Mouse (Mus musculus) liver, adult (tissue): Measurements from ENCODE around the gene Ddx3y.

Experiments used
- GATA4 ChIP-seq: IDR thresholded peaks from 2 replicates; pipeline ENCODE4 v1.6.1; 2014; ENCODE audit warnings: mild to moderate bottlenecking, low read length; ENCODE audit not compliant: insufficient replicate concordance

Gene Ddx3y

GRCm38 (mm10) chrY:1286171-1286795, at the start of gene Ddx3y:
Gene Ddx3y (minus strand): TSS chrY:1286629.
- no peak for TF ChIP-seq GATA4

- no peak for TF ChIP-seq GATA4
Measured at GRCm38 (mm10) chrY:1293708-1294107, 7.3 kb upstream of the Ddx3y start.

- TF ChIP-seq GATA4 = no peak
Measured at GRCm38 (mm10) chrY:1285735-1286134, 694 bp downstream of the Ddx3y start.

GRCm38 (mm10) chrY:1246117-1246516, 40.3 kb downstream of the Ddx3y start:
- TF ChIP-seq GATA4 = no peak

DNA sequence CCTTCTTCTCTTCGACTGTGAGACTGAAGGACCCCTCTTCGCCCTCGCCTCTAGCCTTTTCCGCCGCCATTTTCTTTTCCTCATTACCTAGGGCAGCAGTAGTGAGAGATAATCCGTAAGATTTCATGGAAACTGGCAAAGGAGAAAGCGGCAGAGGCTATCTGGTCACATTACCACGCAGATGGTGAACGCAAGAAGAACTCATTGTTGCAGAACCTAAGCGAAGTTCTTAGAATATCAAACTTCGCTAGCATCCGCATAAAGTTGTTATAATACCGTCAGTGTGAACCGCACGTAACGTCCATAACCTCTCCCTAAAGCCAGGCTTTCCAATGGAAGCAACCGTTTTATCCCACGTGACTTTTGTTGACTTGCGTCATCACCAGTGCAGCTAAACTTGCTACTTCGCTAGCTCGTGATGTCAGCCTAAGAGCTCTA, 41.0 kb downstream of the Ddx3y start, which contains the start of gene Uty:
Gene Uty, minus strand, starts transcription at position 334 of the 438 bp plus-strand sequence.
- no peak for TF ChIP-seq GATA4

- no peak for TF ChIP-seq GATA4
Measured at GRCm38 (mm10) chrY:1244940-1245339, 41.5 kb downstream of the Ddx3y start.

- TF ChIP-seq GATA4 = no peak
Measured at GRCm38 (mm10) chrY:1244421-1244820, 42.0 kb downstream of the Ddx3y start.

- no peak for TF ChIP-seq GATA4
Measured at GRCm38 (mm10) chrY:1220001-1220400, 66.4 kb downstream of the Ddx3y start.
